Mouse (Mus musculus): Measurements from ENCODE around the gene Bphl. TPM values are rescaled to one million over a fixed set of nuclear protein-coding genes. Genes with fewer than 3 reads are reported as not detected.

The Bphl gene
- polyA plus RNA-seq, 1 experiment, result 51.4 TPM

DNA sequence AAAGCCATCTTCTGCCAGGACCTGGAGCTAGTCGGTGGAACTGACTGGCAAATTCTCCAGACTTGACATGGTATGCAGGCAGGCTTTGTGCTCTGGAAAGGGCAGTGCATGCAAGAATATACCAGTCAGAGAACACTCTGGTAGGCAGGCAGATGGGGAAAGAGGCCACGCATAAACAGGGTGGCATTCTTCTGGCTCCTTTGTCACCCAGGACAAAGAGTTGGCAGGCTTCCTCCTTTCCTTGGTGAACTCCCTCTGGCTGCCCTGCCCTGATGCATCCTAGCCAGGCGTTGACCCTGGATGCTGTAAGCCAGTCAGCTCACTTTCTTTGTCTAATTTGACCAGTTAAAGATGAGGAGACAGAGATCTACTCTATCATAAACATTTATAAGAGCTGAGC is 59.7 kb downstream of the Bphl start:
- Histone ChIP-seq H3K27ac (ENCODE audit: insufficient read depth, low read length) (0 out of 2 replicates have a peak overlapping the region, but pooled peaks have one; percentile 63), H3K4me1 (ENCODE audit: control insufficient read depth, insufficient read depth, low read length) (peaks cover 9% of the 10 kb centered on the region), H3K4me3 (ENCODE audit: insufficient read depth, low read length) (no peak overlapping the region)
- TF ChIP-seq POLR2A (IDR thresholded peaks at IDR 0.05; ENCODE audit: extremely low read depth, insufficient read depth, low read length), result no peak
- no peak for TF ChIP-seq CTCF (IDR thresholded peaks at IDR 0.05; ENCODE audit: extremely low read depth, insufficient read depth, low read length)

DNA sequence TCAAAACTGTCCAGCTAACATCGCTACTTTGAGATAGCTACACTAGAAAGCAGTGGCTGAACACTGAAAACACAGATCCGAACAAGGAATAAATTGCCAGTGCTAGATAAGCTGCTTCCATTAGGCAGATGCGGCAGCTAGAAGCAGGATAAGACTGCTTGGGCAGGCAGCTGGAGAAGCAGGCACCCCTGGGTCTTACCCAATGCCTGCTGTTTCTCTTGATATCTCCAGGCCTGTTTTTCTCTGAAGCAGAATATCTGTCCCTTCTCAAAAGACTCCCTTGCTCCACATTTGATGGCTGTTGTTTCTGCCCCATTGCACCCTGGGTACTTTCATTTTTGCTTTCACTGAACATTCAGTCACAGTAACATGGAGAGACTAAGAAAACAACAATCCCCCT is 63.3 kb downstream of the Bphl start:
- TF ChIP-seq POLR2A (IDR thresholded peaks at IDR 0.05; ENCODE audit: extremely low read depth, insufficient read depth, low read length) (no peak), CTCF (IDR thresholded peaks at IDR 0.05; ENCODE audit: extremely low read depth, insufficient read depth, low read length) (no peak)
- no peak overlapping the region for H3K27ac ChIP-seq (ENCODE audit: insufficient read depth, low read length)

DNA sequence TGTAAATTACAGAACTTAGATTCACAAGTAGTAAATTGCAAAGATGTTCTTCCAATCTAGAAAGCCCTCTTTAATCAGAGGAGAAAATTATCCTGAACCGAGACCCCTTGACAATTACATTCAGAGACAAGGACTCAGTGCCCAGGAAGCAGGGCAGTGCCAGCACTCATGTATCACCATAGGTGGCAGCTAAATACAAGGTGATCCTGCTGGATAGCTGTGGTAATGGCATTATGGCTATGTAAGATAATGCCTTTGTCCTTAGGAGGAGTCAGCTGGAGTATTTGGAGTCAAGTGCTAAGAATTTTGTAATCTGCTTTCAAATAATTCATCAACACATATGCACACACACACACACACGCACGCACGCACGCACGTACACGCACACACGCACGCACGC is 63.9 kb downstream of the Bphl start:
- H3K4me3 ChIP-seq (ENCODE audit: insufficient read depth, low read length), result no peak overlapping the region
- no peak overlapping the region for H3K27ac ChIP-seq (ENCODE audit: insufficient read depth, low read length)
- TF ChIP-seq CTCF (IDR thresholded peaks at IDR 0.05; ENCODE audit: extremely low read depth, insufficient read depth, low read length), result no peak
- no peak for TF ChIP-seq POLR2A (IDR thresholded peaks at IDR 0.05; ENCODE audit: extremely low read depth, insufficient read depth, low read length)
- H3K4me1 ChIP-seq (ENCODE audit: control insufficient read depth, insufficient read depth, low read length), result peaks cover 6% of the 10 kb centered on the region

More for the DNA sequence above, 63.3 kb downstream of the Bphl start:
- Histone ChIP-seq H3K4me1 (ENCODE audit: control insufficient read depth, insufficient read depth, low read length) (peaks cover 6% of the 10 kb centered on the region), H3K4me3 (ENCODE audit: insufficient read depth, low read length) (no peak overlapping the region)

DNA sequence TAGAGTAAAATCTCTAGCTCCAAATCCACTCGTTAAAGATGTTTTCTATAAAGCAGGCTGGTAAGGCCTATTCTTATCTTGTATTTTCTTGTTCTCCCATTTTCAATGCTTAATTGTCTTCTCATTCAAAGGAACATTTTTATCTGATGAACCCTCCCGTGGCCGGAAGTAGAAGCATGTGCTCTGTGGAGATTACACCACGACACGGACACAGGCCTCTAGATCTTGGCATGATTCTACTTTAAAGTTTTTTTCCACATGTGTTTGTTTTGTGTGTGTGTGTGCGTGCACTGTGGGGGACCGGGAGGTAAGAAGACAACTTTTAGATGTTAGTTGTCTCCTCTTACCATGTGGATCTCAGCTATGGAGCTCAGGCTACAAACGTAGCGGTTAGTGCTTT is 64.5 kb downstream of the Bphl start:
- Histone ChIP-seq H3K4me1 (ENCODE audit: control insufficient read depth, insufficient read depth, low read length) (peaks cover under 1% of the 10 kb centered on the region; the same call in 1 of the 2 replicates), H3K27ac (ENCODE audit: insufficient read depth, low read length) (no peak overlapping the region), H3K4me3 (ENCODE audit: insufficient read depth, low read length) (no peak overlapping the region)
- TF ChIP-seq CTCF (IDR thresholded peaks at IDR 0.05; ENCODE audit: extremely low read depth, insufficient read depth, low read length), result no peak
- no peak for TF ChIP-seq POLR2A (IDR thresholded peaks at IDR 0.05; ENCODE audit: extremely low read depth, insufficient read depth, low read length)

DNA sequence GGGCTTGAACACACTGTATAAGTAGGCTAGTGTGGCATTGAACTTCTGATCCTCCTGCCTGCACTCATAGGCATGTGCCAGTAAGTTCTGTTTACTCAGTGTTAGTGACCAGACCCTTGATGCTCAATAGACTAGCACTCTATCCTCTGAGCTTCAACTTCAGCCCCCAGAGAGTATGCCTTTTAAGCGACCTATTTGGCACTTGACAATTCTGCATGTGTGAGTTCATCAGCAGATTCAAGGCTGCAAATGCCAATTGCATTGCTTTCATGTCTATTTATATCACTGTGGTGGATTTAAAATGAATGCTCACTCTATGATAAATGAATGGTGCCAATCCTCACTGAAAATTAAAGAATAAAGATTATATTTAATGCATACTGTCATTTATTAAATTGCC is 68.0 kb downstream of the Bphl start:
- Histone ChIP-seq H3K4me3 (ENCODE audit: insufficient read depth, low read length) (no peak overlapping the region), H3K4me1 (ENCODE audit: control insufficient read depth, insufficient read depth, low read length) (no peaks in the 10 kb centered on the region), H3K27ac (ENCODE audit: insufficient read depth, low read length) (no peak overlapping the region)
- TF ChIP-seq POLR2A (IDR thresholded peaks at IDR 0.05; ENCODE audit: extremely low read depth, insufficient read depth, low read length), result no peak
- no peak for TF ChIP-seq CTCF (IDR thresholded peaks at IDR 0.05; ENCODE audit: extremely low read depth, insufficient read depth, low read length)

DNA sequence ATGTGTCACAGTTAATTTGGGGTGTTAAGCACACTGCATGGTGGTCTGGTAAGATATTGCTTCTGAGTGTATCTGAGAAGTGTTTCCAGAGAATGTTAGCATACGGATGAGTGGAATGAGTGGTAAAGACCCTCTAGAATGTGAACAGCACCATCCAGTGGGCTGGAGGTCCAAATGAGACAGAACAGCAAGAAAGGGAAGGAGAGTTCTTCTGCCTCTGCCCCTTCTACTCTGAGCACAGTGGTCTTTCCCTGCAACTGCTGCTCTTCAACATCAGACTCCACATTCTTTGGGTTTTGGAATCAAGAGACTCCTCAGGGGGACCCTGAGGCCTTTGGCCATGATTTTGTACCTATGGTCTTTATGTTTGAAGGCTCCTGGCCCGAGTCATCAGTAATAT is 68.9 kb downstream of the Bphl start:
- Histone ChIP-seq H3K4me3 (ENCODE audit: insufficient read depth, low read length) (no peak overlapping the region), H3K27ac (ENCODE audit: insufficient read depth, low read length) (no peak overlapping the region), H3K4me1 (ENCODE audit: control insufficient read depth, insufficient read depth, low read length) (no peaks in the 10 kb centered on the region)
- TF ChIP-seq CTCF (IDR thresholded peaks at IDR 0.05; ENCODE audit: extremely low read depth, insufficient read depth, low read length) (no peak), POLR2A (IDR thresholded peaks at IDR 0.05; ENCODE audit: extremely low read depth, insufficient read depth, low read length) (no peak)

DNA sequence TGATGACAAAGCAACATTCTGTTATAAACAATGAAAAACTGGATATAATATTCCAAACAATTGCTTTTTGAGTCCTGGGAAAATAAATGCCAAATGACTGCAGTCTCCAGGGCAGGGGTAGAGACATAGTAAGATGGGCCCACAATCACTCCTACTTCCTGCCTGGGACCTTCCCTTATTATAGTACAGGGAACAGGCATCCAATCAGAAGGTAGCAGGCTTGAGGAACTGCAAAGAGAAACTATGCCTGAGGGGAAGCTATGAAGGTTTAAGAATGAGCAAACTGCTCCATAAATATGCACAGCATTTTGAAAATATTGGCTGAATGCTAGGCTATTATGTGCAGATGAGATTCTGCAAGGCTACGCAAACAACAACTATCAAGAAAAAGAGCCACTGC is 69.6 kb downstream of the Bphl start:
- no peaks in the 10 kb centered on the region for H3K4me1 ChIP-seq (ENCODE audit: control insufficient read depth, insufficient read depth, low read length)
- TF ChIP-seq POLR2A (IDR thresholded peaks at IDR 0.05; ENCODE audit: extremely low read depth, insufficient read depth, low read length) (no peak), CTCF (IDR thresholded peaks at IDR 0.05; ENCODE audit: extremely low read depth, insufficient read depth, low read length) (no peak)
- no peak overlapping the region for H3K27ac ChIP-seq (ENCODE audit: insufficient read depth, low read length)
- no peak overlapping the region for H3K4me3 ChIP-seq (ENCODE audit: insufficient read depth, low read length)

DNA sequence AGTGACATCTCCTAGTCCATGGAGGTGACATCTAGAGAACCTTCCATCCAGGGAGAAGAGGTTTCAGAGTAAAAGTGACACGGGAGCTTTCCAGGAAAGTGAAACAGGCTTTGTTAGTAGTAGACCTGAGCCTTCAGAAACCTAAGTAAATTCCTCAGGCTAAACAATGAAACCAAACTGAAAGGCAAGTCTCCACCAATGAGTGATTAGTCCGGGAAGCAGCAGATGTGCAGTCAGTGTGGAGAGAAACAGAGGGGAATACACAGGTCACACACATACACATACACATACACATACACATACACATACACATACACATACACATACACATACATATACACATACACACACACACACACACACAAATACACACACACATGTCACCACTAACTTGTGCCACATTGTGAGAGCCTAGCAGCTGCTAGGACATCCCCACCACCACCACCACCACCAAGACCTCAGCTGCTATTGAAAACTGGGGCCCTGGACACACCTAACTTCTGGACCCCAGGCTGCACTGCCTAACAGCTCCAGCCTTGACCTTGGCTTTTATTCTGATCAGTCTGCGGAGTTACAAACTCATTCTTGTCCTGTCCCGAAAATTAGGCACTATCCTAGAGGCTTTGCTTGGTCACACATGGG is 71.8 kb downstream of the Bphl start:
- Histone ChIP-seq H3K27ac (ENCODE audit: insufficient read depth, low read length) (no peak overlapping the region), H3K4me3 (ENCODE audit: insufficient read depth, low read length) (no peak overlapping the region), H3K4me1 (ENCODE audit: control insufficient read depth, insufficient read depth, low read length) (no peaks in the 10 kb centered on the region)
- no peak for TF ChIP-seq POLR2A (IDR thresholded peaks at IDR 0.05; ENCODE audit: extremely low read depth, insufficient read depth, low read length)
- TF ChIP-seq CTCF (IDR thresholded peaks at IDR 0.05; ENCODE audit: extremely low read depth, insufficient read depth, low read length), result no peak

DNA sequence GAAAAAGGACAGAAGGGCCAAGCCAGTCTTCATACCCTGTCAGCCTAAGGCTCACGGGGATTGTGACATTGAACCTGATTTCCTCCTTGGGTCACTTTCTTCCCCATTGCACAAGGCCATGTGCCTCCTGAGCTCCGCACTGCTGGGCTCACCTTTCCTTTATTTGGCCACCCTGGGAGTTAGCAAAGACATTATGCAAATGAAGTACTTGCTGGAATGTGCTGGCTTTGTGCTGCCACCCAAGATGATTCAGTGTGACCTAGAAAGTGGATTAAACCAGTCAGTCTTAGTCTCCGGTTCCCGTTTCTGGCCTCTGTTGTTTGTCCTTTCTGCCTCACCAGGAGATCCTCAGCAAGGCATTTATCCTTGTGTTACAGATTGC is 72.3 kb downstream of the Bphl start:
- TF ChIP-seq POLR2A (IDR thresholded peaks at IDR 0.05; ENCODE audit: extremely low read depth, insufficient read depth, low read length), result no peak
- TF ChIP-seq CTCF (IDR thresholded peaks at IDR 0.05; ENCODE audit: extremely low read depth, insufficient read depth, low read length), result no peak
- Histone ChIP-seq H3K27ac (ENCODE audit: insufficient read depth, low read length) (no peak overlapping the region), H3K4me3 (ENCODE audit: insufficient read depth, low read length) (no peak overlapping the region)

DNA sequence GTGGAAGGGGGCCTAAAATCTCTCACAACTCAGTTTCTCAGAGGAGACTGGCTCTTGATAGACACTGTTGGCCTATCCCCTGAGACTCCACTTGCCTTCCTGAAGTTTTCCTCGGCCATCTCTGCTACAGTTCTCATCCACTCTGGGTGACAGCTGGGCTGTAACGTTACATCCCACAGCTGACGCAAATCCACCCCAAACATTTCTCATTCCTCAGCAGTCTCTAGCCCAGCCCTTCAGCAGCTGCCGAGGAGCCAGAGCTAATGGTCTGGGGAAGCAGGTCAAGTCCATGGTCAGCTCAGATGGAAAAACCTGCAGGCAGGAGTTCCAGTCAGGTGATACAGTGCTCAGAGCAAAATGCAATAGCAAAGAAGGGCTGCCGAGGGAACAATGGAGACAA is 73.6 kb downstream of the Bphl start:
- Histone ChIP-seq H3K4me3 (ENCODE audit: insufficient read depth, low read length) (no peak overlapping the region), H3K27ac (ENCODE audit: insufficient read depth, low read length) (no peak overlapping the region), H3K4me1 (ENCODE audit: control insufficient read depth, insufficient read depth, low read length) (no peaks in the 10 kb centered on the region)
- TF ChIP-seq CTCF (IDR thresholded peaks at IDR 0.05; ENCODE audit: extremely low read depth, insufficient read depth, low read length) (no peak), POLR2A (IDR thresholded peaks at IDR 0.05; ENCODE audit: extremely low read depth, insufficient read depth, low read length) (no peak)

More for the DNA sequence above, 72.3 kb downstream of the Bphl start:
- H3K4me1 ChIP-seq (ENCODE audit: control insufficient read depth, insufficient read depth, low read length), result no peaks in the 10 kb centered on the region

Measured in cortical plate, adult 2 months (tissue).